In the genomic region with DNA sequence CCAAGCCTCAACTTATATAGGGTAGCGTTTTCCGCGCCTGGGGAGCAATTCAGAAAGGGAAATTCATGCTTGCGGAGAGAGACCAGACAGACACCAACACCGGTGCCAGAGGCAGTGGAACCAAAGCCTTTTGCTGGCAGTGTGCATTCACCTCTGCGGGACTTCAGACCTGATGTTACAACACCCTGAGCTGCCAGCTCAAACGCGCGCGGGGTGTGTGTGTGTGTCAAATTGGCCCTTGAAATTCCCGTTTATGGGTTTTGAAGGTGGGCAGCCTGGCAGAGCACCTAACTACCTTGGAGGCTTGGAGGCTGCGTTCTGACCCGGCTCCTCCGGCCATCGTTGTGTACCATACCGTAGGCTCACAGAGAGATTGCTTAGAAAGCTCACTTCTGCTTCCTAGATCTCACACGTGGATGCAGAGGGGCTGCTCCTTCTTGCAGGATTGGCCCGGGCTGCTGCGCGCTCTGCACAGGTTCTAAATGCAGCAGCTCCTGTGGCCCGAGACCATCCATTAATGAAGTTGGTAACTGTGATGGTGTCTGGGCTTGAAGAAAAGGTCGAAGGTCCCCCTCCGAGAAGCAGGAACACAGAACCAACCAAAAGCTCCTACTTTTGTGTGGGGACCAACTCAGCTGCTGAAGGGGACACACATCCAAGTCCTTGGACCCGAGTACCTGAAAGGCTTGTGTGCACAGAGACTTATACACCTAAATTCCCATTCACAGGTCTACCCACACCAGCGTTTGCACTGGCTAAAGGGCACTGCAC, we compare ENCODE assay signal across 15 mouse cellular contexts. TPM values are rescaled to one million over a fixed set of nuclear protein-coding genes. Genes with fewer than 3 reads are reported as not detected.
DNase-seq lines count a peak whose midpoint lies in the region; ATAC-seq and TF ChIP-seq lines count a peak whose summit lies in the region.
"Had no signal": no experiment of that assay in that cellular context is flagged by ENCODE, and none has a peak within 500 bp of the region (broad histone marks: within the 10 kb centered on the region; RNA-seq: fewer than 3 reads in every experiment).

No protein-coding gene starts in this region.

- H3K4me2 ChIP-seq in liver, embryonic 12.5 days = no peak overlapping the region
- peak overlapping the region; percentile 30; the same call in 1 of the 2 replicates for H3K4me2 ChIP-seq in forebrain, embryonic 16.5 days (ENCODE audit: low read length)
- peak overlapping the region; percentile 23; the same call in 1 of the 2 replicates for H3K4me2 ChIP-seq in limb, embryonic 13.5 days (replicated peaks)
- H3K4me2 ChIP-seq in stomach, postnatal 0 days (replicated peaks; ENCODE audit: low read depth) = no peak overlapping the region
- H3K4me2 ChIP-seq in intestine, embryonic 16.5 days (ENCODE audit: low read depth, low read length) = no peak overlapping the region
- H3K4me2 ChIP-seq: kidney, embryonic 15.5 days; lung, embryonic 15.5 days had no signal

- no peak for TF ChIP-seq CTCF in liver, adult 2 months (IDR thresholded peaks at IDR 0.05; ENCODE audit: low read depth, low read length)
- no peak for TF ChIP-seq CTCF in stomach, postnatal 0 days (IDR thresholded peaks at IDR 0.05; ENCODE audit: low read depth)

- H3K4me1 ChIP-seq in liver, adult 2 months (ENCODE audit: control insufficient read depth, insufficient read depth, low read length) = peaks cover 3% of the 10 kb centered on the region; the same call in 1 of the 2 replicates
- H3K4me1 ChIP-seq in liver, embryonic 12.5 days = no peaks in the 10 kb centered on the region
- H3K4me1 ChIP-seq in forebrain, embryonic 16.5 days (replicated peaks; ENCODE audit: control insufficient read depth, insufficient read depth, low read length) = peaks cover 15% of the 10 kb centered on the region
- H3K4me1 ChIP-seq in limb, embryonic 13.5 days = peaks cover 12% of the 10 kb centered on the region
- no peaks in the 10 kb centered on the region for H3K4me1 ChIP-seq in stomach, postnatal 0 days (replicated peaks; ENCODE audit: control insufficient read depth, insufficient read depth)
- no peaks in the 10 kb centered on the region for H3K4me1 ChIP-seq in intestine, embryonic 16.5 days (ENCODE audit: control insufficient read depth, insufficient read depth, low read length)
- H3K4me1 ChIP-seq: kidney, embryonic 15.5 days; lung, embryonic 15.5 days had no signal

- H3K9me3 ChIP-seq in liver, embryonic 12.5 days (replicated peaks) = no peaks in the 10 kb centered on the region
- no peaks in the 10 kb centered on the region for H3K9me3 ChIP-seq in forebrain, embryonic 16.5 days (ENCODE audit: control insufficient read depth, low read length)
- no peaks in the 10 kb centered on the region for H3K9me3 ChIP-seq in limb, embryonic 13.5 days
- H3K9me3 ChIP-seq in stomach, postnatal 0 days (ENCODE audit: control insufficient read depth, low read length) = no peaks in the 10 kb centered on the region
- H3K9me3 ChIP-seq in intestine, embryonic 16.5 days (ENCODE audit: control insufficient read depth, low read length) = no peaks in the 10 kb centered on the region
- H3K9me3 ChIP-seq: kidney, embryonic 15.5 days; lung, embryonic 15.5 days had no signal

- TF ChIP-seq POLR2A in liver, adult 2 months (IDR thresholded peaks at IDR 0.05; ENCODE audit: extremely low read depth, insufficient read depth, low read length) = no peak

- ATAC-seq in liver, embryonic 12.5 days = no peak
- ATAC-seq in forebrain, embryonic 16.5 days = no peak
- ATAC-seq in limb, embryonic 13.5 days (ENCODE audit: low FRiP score, low read depth) = no peak
- ATAC-seq in stomach, postnatal 0 days (ENCODE audit: low FRiP score, low TSS enrichment) = no peak
- ATAC-seq in intestine, embryonic 16.5 days = no peak

- 9% methylated on average over 25 of the region's 25 CpGs for WGBS in liver, adult 2 months
- 11% methylated on average over 25 of the region's 25 CpGs for WGBS in liver, embryonic 12.5 days (ENCODE audit: insufficient replicate concordance)
- WGBS in forebrain, embryonic 16.5 days = 5% methylated on average over 25 of the region's 25 CpGs
- WGBS in limb, embryonic 13.5 days = 2% methylated on average over 25 of the region's 25 CpGs
- 4% methylated on average over 25 of the region's 25 CpGs for WGBS in stomach, postnatal 0 days
- WGBS in intestine, embryonic 16.5 days = 4% methylated on average over 25 of the region's 25 CpGs

- no peak overlapping the region for H3K27ac ChIP-seq in liver, adult 2 months (replicated peaks; ENCODE audit: insufficient read depth, low read depth, low read length)
- H3K27ac ChIP-seq in liver, embryonic 12.5 days = no peak overlapping the region
- H3K27ac ChIP-seq in forebrain, embryonic 16.5 days (ENCODE audit: low read length) = no peak overlapping the region
- H3K27ac ChIP-seq in limb, embryonic 13.5 days = no peak overlapping the region
- no peak overlapping the region for H3K27ac ChIP-seq in stomach, postnatal 0 days (replicated peaks)
- H3K27ac ChIP-seq in intestine, embryonic 16.5 days (ENCODE audit: low read length) = no peak overlapping the region
- H3K27ac ChIP-seq: kidney, embryonic 15.5 days; lung, embryonic 15.5 days had no signal

- H3K36me3 ChIP-seq in liver, adult 2 months (ENCODE audit: control insufficient read depth, insufficient read depth, low read length) = no peaks in the 10 kb centered on the region
- no peaks in the 10 kb centered on the region for H3K36me3 ChIP-seq in liver, embryonic 12.5 days
- no peaks in the 10 kb centered on the region for H3K36me3 ChIP-seq in forebrain, embryonic 16.5 days (ENCODE audit: control insufficient read depth, insufficient read depth)
- H3K36me3 ChIP-seq in limb, embryonic 13.5 days = no peaks in the 10 kb centered on the region
- H3K36me3 ChIP-seq in stomach, postnatal 0 days (ENCODE audit: control insufficient read depth, insufficient read depth, low read length) = no peaks in the 10 kb centered on the region
- H3K36me3 ChIP-seq in intestine, embryonic 16.5 days (ENCODE audit: control insufficient read depth, insufficient read depth, low read length) = no peaks in the 10 kb centered on the region
- H3K36me3 ChIP-seq: kidney, embryonic 15.5 days; lung, embryonic 15.5 days had no signal

- peaks cover 10% of the 10 kb centered on the region; the same call in 1 of the 2 replicates for H3K27me3 ChIP-seq in liver, adult 2 months (ENCODE audit: control insufficient read depth, insufficient read depth, low read length)
- peaks cover 100% of the 10 kb centered on the region for H3K27me3 ChIP-seq in liver, embryonic 12.5 days (replicated peaks)
- peaks cover 70% of the 10 kb centered on the region for H3K27me3 ChIP-seq in forebrain, embryonic 16.5 days (replicated peaks; ENCODE audit: control insufficient read depth, insufficient read depth, low read length)
- peaks cover 100% of the 10 kb centered on the region for H3K27me3 ChIP-seq in limb, embryonic 13.5 days
- H3K27me3 ChIP-seq in stomach, postnatal 0 days (ENCODE audit: control insufficient read depth, insufficient read depth, low read length) = peaks cover 26% of the 10 kb centered on the region; the same call in 1 of the 2 replicates
- H3K27me3 ChIP-seq in intestine, embryonic 16.5 days (replicated peaks; ENCODE audit: control insufficient read depth, insufficient read depth, low read length) = peaks cover 79% of the 10 kb centered on the region

- H3K4me3 ChIP-seq in liver, adult 2 months (ENCODE audit: insufficient read depth, low read depth, low read length) = peak overlapping the region; percentile 31; the same call in 1 of the 2 replicates
- H3K4me3 ChIP-seq in liver, embryonic 12.5 days = no peak overlapping the region
- H3K4me3 ChIP-seq in forebrain, embryonic 16.5 days (replicated peaks; ENCODE audit: low read length) = no peak overlapping the region
- H3K4me3 ChIP-seq in limb, embryonic 13.5 days = peak overlapping the region; percentile 7; the same call in 1 of the 2 replicates
- no peak overlapping the region; the same call in 1 of the 2 replicates for H3K4me3 ChIP-seq in stomach, postnatal 0 days (ENCODE audit: low read depth, low read length)
- H3K4me3 ChIP-seq in intestine, embryonic 16.5 days (ENCODE audit: low read length) = no peak overlapping the region
- H3K4me3 ChIP-seq: kidney, embryonic 15.5 days; lung, embryonic 15.5 days had no signal

- peak; percentile 80 for DNase-seq in liver, adult 2 months (ENCODE audit: extremely low read depth, low read depth, low spot score)
- DNase-seq in stomach, postnatal 0 days (ENCODE audit: low spot score) = peak; percentile 13
- no peak for DNase-seq in kidney, adult 9 months
- DNase-seq in thymus, adult 18-20 months = no peak
- DNase-seq: B cell, adult 2 months; cerebellum, postnatal 25 days; heart, postnatal 36 days; thymus, postnatal 14 days had no signal

- TF ChIP-seq EP300 in stomach, postnatal 0 days (optimal IDR thresholded peaks at IDR 0.05) = no peak

- H3K79me2 ChIP-seq in liver, adult 2 months (ENCODE audit: control insufficient read depth, insufficient read depth, low read length) = no peaks in the 10 kb centered on the region

- peak overlapping the region; percentile 15; the same call in 1 of the 2 replicates for H3K9ac ChIP-seq in liver, adult 2 months (ENCODE audit: low read depth, low read length)
- no peak overlapping the region for H3K9ac ChIP-seq in liver, embryonic 12.5 days
- H3K9ac ChIP-seq in forebrain, embryonic 16.5 days (replicated peaks; ENCODE audit: low read depth, low read length) = no peak overlapping the region
- H3K9ac ChIP-seq in limb, embryonic 13.5 days = no peak overlapping the region; the same call in 1 of the 2 replicates
- no peak overlapping the region for H3K9ac ChIP-seq in stomach, postnatal 0 days (ENCODE audit: low read length)
- H3K9ac ChIP-seq in intestine, embryonic 16.5 days (ENCODE audit: low read depth, low read length) = no peak overlapping the region
- H3K9ac ChIP-seq: kidney, embryonic 15.5 days; lung, embryonic 15.5 days had no signal

RNA-seq across cellular contexts. Expression of gene Olig2, which starts 7.4 kb away (rescaled TPM):
- not detected in 2 replicates for total RNA-seq in liver, adult 2 months (2014; rRNA removed)
- polyA plus RNA-seq in liver, adult 2 months (2012; rRNA removed) = not detected in 2 replicates
- not detected in 2 replicates for polyA plus RNA-seq in liver, embryonic 12.5 days (2016; fragmentation: Nextera tagmentation; extraction: Ambion mirVana)
- 4.7 and 5.7 TPM in 2 replicates for polyA plus RNA-seq in forebrain, embryonic 16.5 days (2015; fragmentation: Nextera tagmentation; extraction: Ambion mirVana)
- not detected in 2 replicates for polyA plus RNA-seq in limb, embryonic 13.5 days (2015; fragmentation: Nextera tagmentation; extraction: Ambion mirVana)
- polyA plus RNA-seq in stomach, postnatal 0 days (2015; fragmentation: Nextera tagmentation; extraction: Ambion mirVana) = not detected in 2 replicates
- not detected in 2 replicates for polyA plus RNA-seq in intestine, embryonic 16.5 days (2015; fragmentation: Nextera tagmentation; extraction: Ambion mirVana)
- total RNA-seq: heart, postnatal 36 days had no signal
- polyA plus RNA-seq: gonadal fat pad, adult 2 months; kidney, embryonic 15.5 days; lung, embryonic 15.5 days had no signal

RNA-seq across cellular contexts. Expression of gene Olig1, which starts 36.9 kb away (rescaled TPM):
- total RNA-seq in liver, adult 2 months (2014; rRNA removed) = 0.34 and 0.55 TPM in 2 replicates
- polyA plus RNA-seq in liver, adult 2 months (2012; rRNA removed) = 2.1 and 2.4 TPM in 2 replicates
- polyA plus RNA-seq in liver, embryonic 12.5 days (2016; fragmentation: Nextera tagmentation; extraction: Ambion mirVana) = not detected in 2 replicates
- 32.3 and 39.7 TPM in 2 replicates for polyA plus RNA-seq in forebrain, embryonic 16.5 days (2015; fragmentation: Nextera tagmentation; extraction: Ambion mirVana)
- 0.09 and 0.22 TPM in 2 replicates for polyA plus RNA-seq in limb, embryonic 13.5 days (2015; fragmentation: Nextera tagmentation; extraction: Ambion mirVana)
- polyA plus RNA-seq in stomach, postnatal 0 days (2015; fragmentation: Nextera tagmentation; extraction: Ambion mirVana) = 0.04 and 0.06 TPM in 2 replicates
- polyA plus RNA-seq in intestine, embryonic 16.5 days (2015; fragmentation: Nextera tagmentation; extraction: Ambion mirVana) = not detected in 2 replicates
- total RNA-seq: heart, postnatal 36 days had no signal

Comparison
In these comparisons a context has a peak if more than half of its experiments do, and no peak if none do; other contexts are left out.
1. H3K4me3 ChIP-seq: peak in liver, adult 2 months (single experiment) and limb, embryonic 13.5 days (single experiment); none in liver, embryonic 12.5 days (single experiment), forebrain, embryonic 16.5 days (single experiment), stomach, postnatal 0 days (single experiment) and intestine, embryonic 16.5 days (single experiment).
2. DNase-seq: peak in liver, adult 2 months (single experiment) and stomach, postnatal 0 days (single experiment); none in kidney, adult 9 months (single experiment) and thymus, adult 18-20 months (0 of 2).
3. H3K4me2 ChIP-seq: peak in forebrain, embryonic 16.5 days (single experiment) and limb, embryonic 13.5 days (single experiment); none in liver, embryonic 12.5 days (single experiment), stomach, postnatal 0 days (single experiment) and intestine, embryonic 16.5 days (single experiment).